Mouse (Mus musculus): ENCODE results near the gene Cfap54.

DNA sequence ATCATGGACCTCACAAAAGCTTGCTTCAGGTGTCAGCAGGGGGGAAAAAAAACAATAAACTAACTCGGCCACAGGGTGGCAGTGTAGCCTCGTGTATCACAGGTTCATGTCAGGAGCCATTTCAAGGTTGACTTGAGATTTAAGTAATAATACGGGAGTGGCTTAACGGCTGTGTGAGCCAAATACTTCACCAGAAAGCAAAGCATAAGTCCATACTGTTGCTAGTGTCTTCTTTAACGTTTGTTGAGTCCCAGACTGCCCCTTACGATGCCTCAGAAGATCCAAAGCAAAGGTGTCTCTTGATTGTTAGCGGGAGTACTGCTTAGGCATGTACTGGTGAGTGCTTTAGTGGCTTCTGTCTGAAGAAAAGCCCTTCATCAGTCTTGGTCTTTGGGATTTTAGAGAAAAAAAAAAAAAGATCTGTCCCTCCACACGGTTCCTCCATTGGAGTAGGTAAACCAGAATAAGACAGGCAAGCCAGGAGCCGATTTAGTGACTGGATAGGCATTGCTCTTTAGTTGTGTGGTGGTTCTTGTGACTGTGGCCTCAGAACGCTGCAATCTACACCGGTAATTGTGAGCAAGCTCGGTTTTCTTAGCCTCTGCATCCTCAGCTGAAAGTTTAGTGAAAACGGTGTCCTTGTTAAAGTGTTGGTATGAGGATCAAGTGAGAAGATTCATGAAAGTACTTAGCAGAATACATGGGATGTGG, 30.2 kb downstream of the Cfap54 start:
- TF ChIP-seq POLR2A (IDR thresholded peaks at IDR 0.05; ENCODE audit: insufficient read depth, low read depth, low read length) (no peak), CTCF (IDR thresholded peaks at IDR 0.05; ENCODE audit: insufficient read depth, low read depth, low read length) (no peak)
